Mouse (Mus musculus) kidney, adult 2 months (tissue): ENCODE results near the gene Zbtb9. TPM values are rescaled to one million over a fixed set of nuclear protein-coding genes. Genes with fewer than 3 reads are reported as not detected.
A peak's percentile ranks its signal among the peaks of the same experiment; 100 is the strongest.
"Not testable (repeated sequence)": the region's sequence is repeated elsewhere in the genome, so short reads cannot be mapped to it uniquely, and the experiment has no call there.

Source experiments
- DNase-seq: peaks from one replicate; pipeline ENCODE4 v3.0.0; 2021
- H3K27ac ChIP-seq: fragments of 200-500 bp; 2 replicates; pipeline ENCODE4 v1.5.1; 2012; ENCODE audit warnings: low read depth, low read length, control low read depth, inconsistent platforms; ENCODE audit not compliant: insufficient read depth
- H3K27me3 ChIP-seq: fragments of 200-500 bp; replicated peaks from 2 replicates; pipeline ENCODE4 v1.6.1; 2012; ENCODE audit warnings: mild to moderate bottlenecking, moderate library complexity, low read length, inconsistent platforms; ENCODE audit not compliant: control insufficient read depth, insufficient read depth
- H3K36me3 ChIP-seq: fragments of 200-500 bp; 2 replicates; pipeline ENCODE4 v1.6.1; 2012; ENCODE audit warnings: mild to moderate bottlenecking, moderate library complexity, low read length, inconsistent platforms; ENCODE audit not compliant: control insufficient read depth, insufficient read depth
- H3K4me1 ChIP-seq: fragments of 200-500 bp; 2 replicates; pipeline ENCODE4 v1.6.1; 2011; ENCODE audit warnings: low read length; ENCODE audit not compliant: control insufficient read depth, insufficient read depth
- H3K4me3 ChIP-seq: fragments of 200-500 bp; 2 replicates; pipeline ENCODE4 v1.5.1; 2011; ENCODE audit warnings: mild to moderate bottlenecking, low read depth, low read length, control low read depth; ENCODE audit not compliant: insufficient read depth
- CTCF ChIP-seq: fragments of 200-500 bp; conservative IDR thresholded peaks from 2 replicates; pipeline ENCODE4 v1.5.1; 2011; ENCODE audit warnings: low read depth, mild to moderate bottlenecking, control low read depth, low read length, moderate library complexity, mixed read lengths; ENCODE audit not compliant: insufficient read depth, insufficient read length
- POLR2A ChIP-seq: fragments of 200-500 bp; IDR thresholded peaks from one replicate; pipeline ENCODE4 v1.6.1; 2011; ENCODE audit warnings: low read depth, low read length, control low read depth
- WGBS: fragments of 180-500 bp; shearing (Covaris S2); methylation state at CpG from one replicate; pipeline ENCODE4 v1.1.7; 2018; 5-methylcytosine and 5-hydroxymethylcytosine counted together
- polyA plus RNA-seq: library from polyadenylated mRNA; depleted of rRNA; stranded (reverse); fragments of >200 nt; gene quantifications from 2 replicates; pipeline ENCODE4 v1.2.3, GENCODE M21; 2012; rRNA removed

Zbtb9 gene
- 6.5 and 10.0 TPM in 2 replicates for polyA plus RNA-seq

DNA sequence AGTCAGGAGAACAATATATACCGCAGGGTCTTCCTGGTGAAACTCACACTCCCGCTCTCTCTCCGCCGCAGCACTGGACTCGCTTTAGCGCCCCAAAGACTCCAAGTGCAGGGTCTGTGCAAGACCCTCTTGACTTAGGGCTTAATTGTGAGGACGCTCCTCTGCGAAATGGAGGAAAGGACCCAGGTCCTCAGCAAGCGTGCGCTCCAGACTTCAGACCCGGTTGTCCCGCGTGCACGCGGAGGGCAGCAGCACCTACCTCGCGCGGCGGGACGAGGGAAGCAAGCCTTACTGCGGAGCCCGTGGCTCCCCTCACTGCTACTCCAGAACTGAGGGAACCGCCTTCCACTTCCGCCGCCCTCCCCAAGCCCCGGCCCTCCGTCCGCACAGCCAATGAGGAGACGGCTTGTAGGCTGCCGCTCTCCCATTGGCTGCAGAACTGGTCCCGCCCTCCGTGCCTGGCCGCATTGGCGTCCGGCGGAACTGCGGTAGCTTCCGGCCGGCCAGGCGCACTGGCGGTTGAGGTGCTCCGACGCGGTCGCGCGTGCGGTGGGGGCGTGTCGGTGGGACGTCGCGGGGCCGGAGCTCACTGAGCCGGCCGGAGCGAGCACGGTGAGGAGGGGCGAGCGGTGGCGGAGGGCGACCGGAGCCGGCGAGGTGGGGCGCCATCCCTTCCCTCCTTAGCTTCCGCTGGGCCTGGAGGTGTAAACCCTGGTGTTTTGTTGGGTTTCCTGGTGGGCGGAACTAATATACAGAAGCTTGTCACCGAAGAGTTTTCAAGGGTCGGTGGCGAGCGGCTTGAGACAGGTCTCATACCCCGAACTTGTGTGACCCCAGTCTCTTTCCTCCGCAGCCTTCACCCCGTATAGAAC is at the start of gene Zbtb9:
Gene Zbtb9 (plus strand): TSS at position 465 of the 872 bp plus-strand sequence.
- Histone ChIP-seq H3K4me3 (peak within 1 kb of the TSS; percentile 90), H3K27ac (peak within 1 kb of the TSS; percentile 65), H3K27me3 (no peaks in the 10 kb centered on the region), H3K36me3 (no peaks in the 10 kb centered on the region), H3K4me1 (peaks cover 6% of the 10 kb centered on the region; the same call in 1 of the 2 replicates)
- under 1% methylated on average over 75 of the region's 75 CpGs for WGBS
- DNase-seq = peak; percentile 98
- TF ChIP-seq POLR2A (peak; percentile 87), CTCF (no peak)

GRCm38 (mm10) chr17:26925414-26925813 is 47.6 kb upstream of the Zbtb9 start:
- 96% methylated on average over 9 of the region's 9 CpGs for WGBS
- not testable (repeated sequence) for H3K36me3 ChIP-seq, H3K27me3 ChIP-seq, DNase-seq, H3K4me1 ChIP-seq, H3K4me3 ChIP-seq, H3K27ac ChIP-seq

GRCm38 (mm10) chr17:26931795-26932194 is 41.2 kb upstream of the Zbtb9 start:
- not testable (repeated sequence) for H3K36me3 ChIP-seq

GRCm38 (mm10) chr17:26932839-26933398 is 40.0 kb upstream of the Zbtb9 start, which contains the start of gene Phf1:
Phf1 (plus strand) TSS chr17:26933052.
- under 1% methylated on average over 43 of the region's 43 CpGs for WGBS
- Histone ChIP-seq H3K4me3 (peak within 1 kb of the TSS; percentile 79), H3K36me3 (no peaks in the 10 kb centered on the region), H3K4me1 (peaks cover 11% of the 10 kb centered on the region), H3K27me3 (no peaks in the 10 kb centered on the region), H3K27ac (peak within 1 kb of the TSS; percentile 73)
- TF ChIP-seq CTCF (no peak), POLR2A (peak; percentile 75)
- DNase-seq = peak; percentile 99

More at GRCm38 (mm10) chr17:26931795-26932194, 41.2 kb upstream of the Zbtb9 start:
- DNase-seq = peak; percentile 66
- peak; percentile 70 for TF ChIP-seq CTCF
- not testable (repeated sequence) for H3K4me3 ChIP-seq, H3K27me3 ChIP-seq, H3K4me1 ChIP-seq, H3K27ac ChIP-seq
- 56% methylated on average over 7 of the region's 7 CpGs for WGBS

DNA sequence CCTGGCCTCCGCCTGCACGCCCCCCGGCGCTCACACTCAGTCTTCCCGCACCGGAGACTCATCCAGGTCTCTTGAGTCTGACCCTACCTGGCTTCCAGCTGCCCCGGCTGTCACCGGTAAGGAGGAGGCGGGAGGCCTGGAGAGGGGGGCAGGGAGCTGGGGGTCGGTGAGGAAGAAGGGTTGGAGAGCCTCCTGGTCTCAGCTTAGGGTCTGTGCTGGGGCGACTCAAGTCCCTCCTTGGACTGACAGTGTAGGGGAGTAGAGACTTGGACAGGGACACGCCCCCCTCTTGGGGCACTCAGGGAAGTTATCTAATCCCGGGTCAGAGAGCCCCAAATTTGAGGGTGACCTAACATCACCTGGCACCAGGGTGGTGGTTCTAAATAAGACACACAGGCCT is 39.5 kb upstream of the Zbtb9 start:
- 5% methylated on average over 13 of the region's 13 CpGs for WGBS
- Histone ChIP-seq H3K4me1 (peaks cover 12% of the 10 kb centered on the region), H3K36me3 (no peaks in the 10 kb centered on the region), H3K27me3 (no peaks in the 10 kb centered on the region), H3K27ac (peak overlapping the region; percentile 73), H3K4me3 (peak overlapping the region; percentile 79)
- DNase-seq = no peak
- TF ChIP-seq POLR2A (no peak), CTCF (no peak)

DNA sequence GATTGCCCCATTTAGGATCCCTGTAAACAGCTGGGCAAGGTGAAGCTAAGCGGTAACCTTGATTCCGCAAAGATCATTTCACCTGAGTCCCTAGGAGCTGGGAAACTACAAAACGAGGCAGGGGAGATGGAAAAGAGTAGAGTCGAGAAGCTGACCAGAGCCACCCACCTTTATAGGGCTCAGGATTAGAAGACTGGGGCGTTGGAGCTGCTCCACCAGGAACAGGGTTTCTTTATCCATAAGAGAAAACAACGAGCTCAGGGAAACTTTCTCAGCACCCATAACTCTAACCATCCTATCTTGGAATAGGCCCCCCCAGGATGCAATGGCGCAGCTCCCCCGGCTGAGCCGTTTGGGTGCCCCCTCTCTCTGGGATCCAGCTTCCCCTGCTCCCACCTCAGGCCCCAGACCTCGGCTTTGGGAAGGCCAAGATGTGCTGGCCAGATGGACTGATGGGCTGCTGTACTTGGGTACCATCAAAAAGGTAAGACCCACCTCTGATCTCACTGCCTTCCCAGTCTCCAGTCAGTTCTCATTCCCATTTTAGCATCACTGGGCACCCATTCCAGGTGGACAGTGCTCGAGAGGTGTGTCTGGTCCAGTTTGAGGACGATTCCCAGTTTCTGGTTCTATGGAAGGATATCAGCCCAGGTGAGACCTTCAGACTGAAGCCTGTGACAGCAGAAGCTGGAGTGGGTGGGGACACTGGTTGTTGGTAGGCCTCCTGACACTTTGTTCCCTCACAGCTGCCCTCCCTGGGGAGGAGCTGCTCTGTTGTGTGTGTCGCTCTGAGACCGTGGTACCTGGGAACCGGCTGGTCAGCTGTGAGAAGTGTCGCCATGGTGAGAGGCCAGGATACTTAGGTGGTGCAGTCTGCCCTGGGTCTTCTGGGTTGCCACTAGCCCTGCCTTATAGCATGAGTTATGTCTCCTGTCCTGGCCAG is 38.8 kb upstream of the Zbtb9 start:
- Histone ChIP-seq H3K27ac (no peak overlapping the region), H3K27me3 (no peaks in the 10 kb centered on the region), H3K4me3 (peak overlapping the region; percentile 79), H3K4me1 (peaks cover 12% of the 10 kb centered on the region), H3K36me3 (no peaks in the 10 kb centered on the region)
- TF ChIP-seq POLR2A (no peak), CTCF (no peak)
- no peak for DNase-seq
- WGBS = 77% methylated on average over 16 of the region's 16 CpGs
